Comparison of ENCODE assay signal across 8 mouse cellular contexts in genomic region chr11:99023500-99024467, GRCm38 (mm10). TPM values are rescaled to one million over a fixed set of nuclear protein-coding genes. Genes with fewer than 3 reads are reported as not detected.
DNase-seq lines count a peak whose midpoint lies in the region; TF ChIP-seq lines count a peak whose summit lies in the region.

Gene Top2a (minus strand): TSS chr11:99024189.

- no peaks in the 10 kb centered on the region; the same call in 1 of the 2 replicates for H3K9me3 ChIP-seq in megakaryocyte, embryonic 14.5 days

- H3K27ac ChIP-seq in cortical plate, adult 2 months (ENCODE audit: insufficient read depth, low read length): no peak within 1 kb of the TSS

- H3K4me1 ChIP-seq in cortical plate, adult 2 months (ENCODE audit: control insufficient read depth, insufficient read depth, low read length): no peaks in the 10 kb centered on the region
- H3K4me1 ChIP-seq in megakaryocyte, embryonic 14.5 days: peaks cover 40% of the 10 kb centered on the region

- TF ChIP-seq CTCF in cortical plate, adult 2 months (IDR thresholded peaks at IDR 0.05; ENCODE audit: extremely low read depth, insufficient read depth, low read length): no peak

- peaks cover 32% of the 10 kb centered on the region for H3K36me3 ChIP-seq in megakaryocyte, embryonic 14.5 days (replicated peaks; ENCODE audit: low read length)

- peak within 1 kb of the TSS; percentile 51 for H3K4me3 ChIP-seq in cortical plate, adult 2 months (ENCODE audit: insufficient read depth, low read length)
- peak within 1 kb of the TSS; percentile 95 for H3K4me3 ChIP-seq in megakaryocyte, embryonic 14.5 days (replicated peaks)

- TF ChIP-seq POLR2A in cortical plate, adult 2 months (IDR thresholded peaks at IDR 0.05; ENCODE audit: extremely low read depth, insufficient read depth, low read length): 0 out of 2 replicates have a peak, but pooled peaks have one; percentile 23

- H3K27me3 ChIP-seq in megakaryocyte, embryonic 14.5 days (replicated peaks): no peaks in the 10 kb centered on the region

- peak; percentile 97 for DNase-seq in adipocyte (ENCODE audit: low spot score)
- peak; percentile 84 to 90 for DNase-seq in gastrocnemius, adult 8-10 months (ENCODE audit: low spot score in 2 of 2)
- DNase-seq in hindlimb bud, embryonic 11.5 days (ENCODE audit: extremely low spot score, low read depth, low spot score): peak; percentile 100
- peak; percentile 89 to 99 for DNase-seq in left cerebral cortex, adult 8-10 months (ENCODE audit: low spot score in 2 of 2)
- DNase-seq in right cerebral cortex, postnatal 10 days (ENCODE audit: low spot score in 2 of 2): peak; percentile 92 to 96
- peak; percentile 88 for DNase-seq in urinary bladder, postnatal 4 days (ENCODE audit: low spot score in 2 of 2)

RNA-seq across cellular contexts. Expression of gene Top2a, which starts in this region (rescaled TPM):
- 0.93 and 1.8 TPM in 2 replicates for polyA plus RNA-seq in cortical plate, adult 2 months (2012; rRNA removed)
- total RNA-seq in gastrocnemius, adult 8-10 months (2022): under 1 TPM in 3 of 4 experiments, not detected in 1; 0.25 to 0.60 (median 0.29) TPM
- 1 to 10 TPM in 3 of 4 experiments, under 1 TPM in 1; 0.94 to 2.5 (median 1.4) TPM for total RNA-seq in left cerebral cortex, adult 8-10 months (2022)
- 6.9 and 12.1 TPM in 2 replicates for polyA plus RNA-seq in megakaryocyte, embryonic 14.5 days (2012; ENCODE audit: insufficient read depth, low replicate concordance)

Comparison
In these comparisons a context has a peak if more than half of its experiments do, and no peak if none do; other contexts are left out.
1. Peak in DNase-seq in gastrocnemius, adult 8-10 months; RNA of the gene not detected or under 1 TPM.